Mouse (Mus musculus) retina, adult 2 months (tissue): ENCODE results near the gene Zfp689.
"Not testable (repeated sequence)": the region's sequence is repeated elsewhere in the genome, so short reads cannot be mapped to it uniquely, and the experiment has no call there.

Experiments
- DNase-seq: peaks from one replicate; pipeline ENCODE4 v3.0.0-alpha.2; 2012; ENCODE audit warnings: low read depth, low spot score

Zfp689 gene

GRCm38 (mm10) chr7:127448521-127449300 lies at the start of gene Zfp689:
Gene Zfp689, minus strand, starts transcription at chr7:127449158.
- DNase-seq, result peak; percentile 99

- no peak for DNase-seq
Measured at GRCm38 (mm10) chr7:127498407-127498806, 49.4 kb upstream of the Zfp689 start.

- DNase-seq, result no peak
Measured at GRCm38 (mm10) chr7:127497382-127497781, 48.4 kb upstream of the Zfp689 start.

- DNase-seq, result no peak
Measured at GRCm38 (mm10) chr7:127494648-127495047, 45.7 kb upstream of the Zfp689 start.

- DNase-seq, result no peak
Measured at GRCm38 (mm10) chr7:127491846-127492245, 42.9 kb upstream of the Zfp689 start.

- DNase-seq, result no peak
Measured at GRCm38 (mm10) chr7:127489982-127490381, 41.0 kb upstream of the Zfp689 start.

- DNase-seq, result not testable (repeated sequence)
Measured at GRCm38 (mm10) chr7:127488364-127488763, 39.4 kb upstream of the Zfp689 start.

GRCm38 (mm10) chr7:127485416-127485815 lies 36.5 kb upstream of the Zfp689 start:
- no peak for DNase-seq

- no peak for DNase-seq
Measured at GRCm38 (mm10) chr7:127480321-127480720, 31.4 kb upstream of the Zfp689 start.

GRCm38 (mm10) chr7:127479318-127480225 lies 30.6 kb upstream of the Zfp689 start:
- no peak for DNase-seq

GRCm38 (mm10) chr7:127478635-127479317 lies 29.8 kb upstream of the Zfp689 start, which contains the start of gene Fbrs:
Gene Fbrs, plus strand, starts transcription at chr7:127479199.
- DNase-seq, result no peak

- DNase-seq, result peak; percentile 99
Measured at GRCm38 (mm10) chr7:127477687-127478634, 29.0 kb upstream of the Zfp689 start.

- DNase-seq, result no peak
Measured at GRCm38 (mm10) chr7:127476855-127477254, 27.9 kb upstream of the Zfp689 start.

GRCm38 (mm10) chr7:127476336-127476735 lies 27.4 kb upstream of the Zfp689 start:
- no peak for DNase-seq

- no peak for DNase-seq
Measured at GRCm38 (mm10) chr7:127475186-127475740, 26.3 kb upstream of the Zfp689 start.

- DNase-seq, result peak; percentile 57
Measured at GRCm38 (mm10) chr7:127474378-127475070, 25.6 kb upstream of the Zfp689 start.

- no peak for DNase-seq
Measured at GRCm38 (mm10) chr7:127473705-127474104, 24.7 kb upstream of the Zfp689 start.

- DNase-seq, result no peak
Measured at GRCm38 (mm10) chr7:127472060-127472459, 23.1 kb upstream of the Zfp689 start.

- no peak for DNase-seq
Measured at GRCm38 (mm10) chr7:127471646-127472010, 22.7 kb upstream of the Zfp689 start.
